Mouse (Mus musculus) cerebellum, adult 2 months (tissue): Measurements from ENCODE around the gene Catsperg1.

Experiments used
- CTCF ChIP-seq: fragments of 200-500 bp; IDR thresholded peaks from 2 replicates; pipeline ENCODE4 v1.5.1; 2011; ENCODE audit warnings: low read depth, mild to moderate bottlenecking, control low read depth, low read length, moderate library complexity, borderline replicate concordance; ENCODE audit not compliant: insufficient read depth
- POLR2A ChIP-seq: fragments of 200-500 bp; IDR thresholded peaks from 2 replicates; pipeline ENCODE4 v1.6.1; 2011; ENCODE audit warnings: low read length, control low read depth, borderline replicate concordance; ENCODE audit not compliant: insufficient read depth

DNA sequence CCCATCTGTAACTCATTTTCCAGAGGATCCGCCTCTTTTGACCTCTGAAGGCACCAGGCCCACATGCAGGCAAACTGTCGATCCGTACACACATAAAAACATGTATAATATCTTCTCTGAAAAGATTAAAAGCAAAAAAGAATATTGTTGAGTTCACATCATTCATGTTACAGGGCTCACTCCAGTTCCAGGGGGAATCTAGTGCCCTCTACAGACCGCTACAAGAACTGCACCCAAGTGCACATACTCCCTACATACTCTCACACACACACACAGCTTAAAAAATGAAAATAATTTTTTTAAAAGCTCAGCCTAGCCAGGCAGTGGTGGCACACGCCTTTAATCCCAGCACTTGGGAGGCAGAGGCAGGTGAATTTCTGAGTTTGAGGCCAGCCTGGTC is 20.8 kb upstream of the Catsperg1 start:
- TF ChIP-seq POLR2A (no peak), CTCF (no peak)
